Mouse (Mus musculus) intestine, embryonic 16.5 days (tissue): ENCODE measurements around the gene Susd6. TPM values are rescaled to one million over a fixed set of nuclear protein-coding genes. Genes with fewer than 3 reads are reported as not detected.
"Not testable (repeated sequence)": the region's sequence is repeated elsewhere in the genome, so short reads cannot be mapped to it uniquely, and the experiment has no call there.

Experiments used
- ATAC-seq: fragments of 200-750 bp; cut with Nextera tagmentation; 2 replicates; pipeline ENCODE4 v1.8.0; 2017; ENCODE audit warnings: moderate TSS enrichment, moderate library complexity
- H3K27ac ChIP-seq: fragments of 300-500 bp; sonication (generic); 2 replicates; pipeline ENCODE4 v1.5.1; 2014; ENCODE audit warnings: mild to moderate bottlenecking, low read length
- H3K27me3 ChIP-seq: fragments of 300-500 bp; sonication (generic); replicated peaks from 2 replicates; pipeline ENCODE4 v1.6.1; 2014; ENCODE audit warnings: low read length, control low read depth, mixed read lengths; ENCODE audit not compliant: control insufficient read depth, insufficient read depth
- H3K36me3 ChIP-seq: fragments of 300-500 bp; sonication (generic); 2 replicates; pipeline ENCODE4 v1.6.1; 2014; ENCODE audit warnings: low read length, control low read depth; ENCODE audit not compliant: control insufficient read depth, insufficient read depth
- H3K4me1 ChIP-seq: fragments of 300-500 bp; sonication (generic); 2 replicates; pipeline ENCODE4 v1.6.1; 2014; ENCODE audit warnings: low read length, control low read depth, mixed read lengths; ENCODE audit not compliant: control insufficient read depth, insufficient read depth
- H3K4me2 ChIP-seq: fragments of 300-500 bp; sonication (generic); 2 replicates; pipeline ENCODE4 v1.6.1; 2014; ENCODE audit warnings: low read depth, low read length, control low read depth
- H3K4me3 ChIP-seq: fragments of 300-500 bp; sonication (generic); 2 replicates; pipeline ENCODE4 v1.5.1; 2014; ENCODE audit warnings: mild to moderate bottlenecking, low read length
- H3K9ac ChIP-seq: fragments of 300-500 bp; sonication (generic); 2 replicates; pipeline ENCODE4 v1.6.1; 2014; ENCODE audit warnings: low read depth, low read length
- H3K9me3 ChIP-seq: fragments of 300-500 bp; sonication (generic); 2 replicates; pipeline ENCODE4 v1.6.1; 2016; ENCODE audit warnings: low read length, control low read depth; ENCODE audit not compliant: control insufficient read depth
- WGBS: fragments of 180-500 bp; shearing (Covaris S2); extraction: QIAGEN DNeasy Blood & Tissue Kit; methylation state at CpG from one replicate; pipeline ENCODE4 v1.1.7; 2014; 5-methylcytosine and 5-hydroxymethylcytosine counted together
- polyA plus RNA-seq: library from polyadenylated mRNA; unstranded; fragments of >200 nt; fragmentation: Nextera tagmentation; extraction: Ambion mirVana; gene quantifications from 2 replicates; pipeline ENCODE4 v1.2.1, GENCODE M21; 2015

Gene Susd6
- polyA plus RNA-seq, 1 experiment from 2014 or later, result 16.4 TPM

GRCm38 (mm10) chr12:80782892-80783291 lies 7.4 kb upstream of the Susd6 start:
- Histone ChIP-seq H3K4me3 (no peak overlapping the region), H3K27ac (no peak overlapping the region), H3K4me1 (peaks cover 8% of the 10 kb centered on the region; the same call in 1 of the 2 replicates), H3K9ac (no peak overlapping the region), H3K9me3 (no peaks in the 10 kb centered on the region), H3K4me2 (no peak overlapping the region), H3K27me3 (no peaks in the 10 kb centered on the region), H3K36me3 (no peaks in the 10 kb centered on the region)
- 33% methylated on average over 3 of the region's 3 CpGs for WGBS
- ATAC-seq, result no peak

- no peak for ATAC-seq
Observed at GRCm38 (mm10) chr12:80783889-80784288, 6.4 kb upstream of the Susd6 start.

DNA sequence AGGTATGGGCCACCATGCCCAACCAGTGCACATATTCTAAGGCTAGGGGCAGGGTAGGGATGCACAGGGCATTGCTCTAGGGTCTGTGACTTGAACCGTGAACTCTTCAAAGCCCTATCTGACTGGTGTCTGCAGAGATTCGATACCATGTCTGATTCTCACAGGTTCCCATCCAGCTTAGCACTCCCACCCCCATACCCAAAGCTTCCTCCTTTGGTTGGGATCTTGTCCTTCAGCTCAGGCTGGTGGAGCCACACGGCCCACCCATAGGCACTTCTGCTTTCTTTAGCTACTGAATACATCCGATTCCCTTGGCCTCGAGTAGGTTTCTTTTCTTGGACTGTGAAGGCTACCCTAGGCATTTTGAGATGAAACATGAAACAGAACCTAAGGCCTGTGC lies 5.3 kb upstream of the Susd6 start:
- no peaks in the 10 kb centered on the region for H3K27me3 ChIP-seq
- 79% methylated on average over 5 of the region's 5 CpGs for WGBS
- no peak overlapping the region for H3K9ac ChIP-seq
- H3K4me1 ChIP-seq, result peaks cover 16% of the 10 kb centered on the region
- H3K36me3 ChIP-seq, result no peaks in the 10 kb centered on the region
- no peak for ATAC-seq
- H3K4me2 ChIP-seq, result no peak overlapping the region
- no peak overlapping the region for H3K27ac ChIP-seq
- no peaks in the 10 kb centered on the region for H3K9me3 ChIP-seq
- H3K4me3 ChIP-seq, result no peak overlapping the region

More at GRCm38 (mm10) chr12:80783889-80784288, 6.4 kb upstream of the Susd6 start:
- no peaks in the 10 kb centered on the region for H3K27me3 ChIP-seq
- WGBS, result 69% methylated on average over 1 of the region's 1 CpGs
- no peak overlapping the region for H3K9ac ChIP-seq
- H3K4me3 ChIP-seq, result no peak overlapping the region
- no peak overlapping the region for H3K27ac ChIP-seq
- no peak overlapping the region for H3K4me2 ChIP-seq
- no peaks in the 10 kb centered on the region for H3K9me3 ChIP-seq
- no peaks in the 10 kb centered on the region for H3K36me3 ChIP-seq
- peaks cover 11% of the 10 kb centered on the region; the same call in 1 of the 2 replicates for H3K4me1 ChIP-seq

DNA sequence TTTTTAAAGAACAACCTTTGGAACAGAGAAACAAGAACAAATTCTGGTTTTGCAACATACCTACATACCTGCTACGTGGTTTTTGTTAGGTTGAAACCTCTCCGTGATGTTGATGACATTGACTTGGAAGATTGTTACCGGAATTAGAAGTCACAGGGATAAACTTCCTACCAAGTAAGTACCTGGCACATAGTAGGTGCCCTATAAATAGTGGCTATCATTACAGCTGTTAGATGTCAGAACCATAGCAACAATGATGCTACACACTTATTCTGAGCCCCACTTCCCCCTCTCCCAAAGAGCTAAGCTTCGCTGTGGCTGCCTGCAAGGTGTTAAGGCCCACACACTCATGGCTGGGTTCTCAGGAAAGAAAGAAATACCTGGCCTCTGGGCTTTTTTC lies 4.7 kb upstream of the Susd6 start:
- Histone ChIP-seq H3K27me3 (no peaks in the 10 kb centered on the region), H3K27ac (no peak overlapping the region), H3K9me3 (no peaks in the 10 kb centered on the region), H3K4me1 (peaks cover 16% of the 10 kb centered on the region), H3K4me2 (no peak overlapping the region), H3K4me3 (no peak overlapping the region), H3K9ac (no peak overlapping the region), H3K36me3 (no peaks in the 10 kb centered on the region)
- ATAC-seq, result no peak
- WGBS, result 84% methylated on average over 4 of the region's 4 CpGs

DNA sequence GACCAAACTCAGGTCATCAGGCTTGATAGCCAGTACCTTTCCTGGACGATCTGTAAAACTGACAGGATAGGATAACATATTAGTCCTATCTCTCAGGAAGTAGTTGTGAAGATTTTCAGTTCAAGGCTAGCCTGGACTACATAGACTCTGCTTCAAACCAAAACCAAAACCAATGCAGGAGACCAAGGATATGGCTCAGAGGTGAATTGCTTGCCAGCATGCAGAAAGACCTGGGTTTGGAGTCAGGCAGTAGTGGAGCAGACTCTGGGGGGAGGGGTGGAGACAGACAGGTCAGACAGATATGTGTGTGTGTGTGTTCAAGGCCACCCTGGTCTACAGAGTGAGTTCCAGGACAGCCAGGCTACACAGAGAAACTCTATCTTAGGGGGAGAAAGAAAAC lies 3.7 kb upstream of the Susd6 start:
- Histone ChIP-seq H3K4me1 (peaks cover 16% of the 10 kb centered on the region), H3K4me3 (no peak overlapping the region), H3K9ac (no peak overlapping the region), H3K27ac (no peak overlapping the region), H3K36me3 (no peaks in the 10 kb centered on the region), H3K9me3 (no peaks in the 10 kb centered on the region), H3K27me3 (no peaks in the 10 kb centered on the region), H3K4me2 (no peak overlapping the region)
- ATAC-seq, result no peak
- 62% methylated on average over 1 of the region's 1 CpGs for WGBS

DNA sequence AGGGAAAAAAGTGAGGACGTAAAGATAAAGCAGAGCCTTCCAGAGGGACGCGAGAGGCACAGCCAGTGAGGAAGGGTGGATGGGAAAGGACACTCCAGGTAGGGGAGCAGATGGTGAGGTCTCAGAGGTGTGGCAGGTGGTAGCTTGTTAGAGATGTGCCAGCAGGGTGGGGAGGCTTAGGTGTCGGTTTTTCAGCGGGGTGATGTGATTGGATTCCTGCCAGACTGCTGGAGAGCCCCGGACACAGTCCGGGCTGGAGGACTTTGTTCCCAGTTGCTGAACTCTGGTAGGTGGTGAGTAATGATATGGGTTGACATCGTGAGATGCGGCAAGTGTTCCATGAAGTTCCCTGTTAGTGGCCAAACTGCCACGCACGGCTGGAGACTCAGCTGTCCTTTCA lies 2.7 kb upstream of the Susd6 start:
- ATAC-seq, result peak; percentile 46
- Histone ChIP-seq H3K9me3 (no peaks in the 10 kb centered on the region), H3K4me2 (peak overlapping the region; percentile 25; the same call in 1 of the 2 replicates), H3K36me3 (no peaks in the 10 kb centered on the region), H3K4me3 (peak overlapping the region; percentile 19; the same call in 1 of the 2 replicates), H3K4me1 (peaks cover 22% of the 10 kb centered on the region), H3K27me3 (no peaks in the 10 kb centered on the region), H3K27ac (peak overlapping the region; percentile 61), H3K9ac (0 out of 2 replicates have a peak overlapping the region, but pooled peaks have one; percentile 45)
- WGBS, result 40% methylated on average over 11 of the region's 11 CpGs

- Histone ChIP-seq H3K9ac (no peak overlapping the region), H3K27ac (peak overlapping the region; percentile 44; the same call in 1 of the 2 replicates), H3K4me3 (no peak overlapping the region), H3K9me3 (no peaks in the 10 kb centered on the region), H3K4me1 (peaks cover 28% of the 10 kb centered on the region), H3K36me3 (no peaks in the 10 kb centered on the region), H3K4me2 (peak overlapping the region; percentile 23; the same call in 1 of the 2 replicates), H3K27me3 (no peaks in the 10 kb centered on the region)
- 85% methylated on average over 3 of the region's 3 CpGs for WGBS
- ATAC-seq, result no peak
Observed at GRCm38 (mm10) chr12:80788188-80788587, 2.1 kb upstream of the Susd6 start.

GRCm38 (mm10) chr12:80789276-80789675 lies 1.0 kb upstream of the Susd6 start:
- H3K9ac ChIP-seq, H3K27ac ChIP-seq, H3K9me3 ChIP-seq, ATAC-seq, H3K36me3 ChIP-seq, H3K4me2 ChIP-seq, H3K4me3 ChIP-seq, H3K27me3 ChIP-seq: not testable (repeated sequence)
- peaks cover 34% of the 10 kb centered on the region for H3K4me1 ChIP-seq
- WGBS, result 86% methylated on average over 4 of the region's 4 CpGs

DNA sequence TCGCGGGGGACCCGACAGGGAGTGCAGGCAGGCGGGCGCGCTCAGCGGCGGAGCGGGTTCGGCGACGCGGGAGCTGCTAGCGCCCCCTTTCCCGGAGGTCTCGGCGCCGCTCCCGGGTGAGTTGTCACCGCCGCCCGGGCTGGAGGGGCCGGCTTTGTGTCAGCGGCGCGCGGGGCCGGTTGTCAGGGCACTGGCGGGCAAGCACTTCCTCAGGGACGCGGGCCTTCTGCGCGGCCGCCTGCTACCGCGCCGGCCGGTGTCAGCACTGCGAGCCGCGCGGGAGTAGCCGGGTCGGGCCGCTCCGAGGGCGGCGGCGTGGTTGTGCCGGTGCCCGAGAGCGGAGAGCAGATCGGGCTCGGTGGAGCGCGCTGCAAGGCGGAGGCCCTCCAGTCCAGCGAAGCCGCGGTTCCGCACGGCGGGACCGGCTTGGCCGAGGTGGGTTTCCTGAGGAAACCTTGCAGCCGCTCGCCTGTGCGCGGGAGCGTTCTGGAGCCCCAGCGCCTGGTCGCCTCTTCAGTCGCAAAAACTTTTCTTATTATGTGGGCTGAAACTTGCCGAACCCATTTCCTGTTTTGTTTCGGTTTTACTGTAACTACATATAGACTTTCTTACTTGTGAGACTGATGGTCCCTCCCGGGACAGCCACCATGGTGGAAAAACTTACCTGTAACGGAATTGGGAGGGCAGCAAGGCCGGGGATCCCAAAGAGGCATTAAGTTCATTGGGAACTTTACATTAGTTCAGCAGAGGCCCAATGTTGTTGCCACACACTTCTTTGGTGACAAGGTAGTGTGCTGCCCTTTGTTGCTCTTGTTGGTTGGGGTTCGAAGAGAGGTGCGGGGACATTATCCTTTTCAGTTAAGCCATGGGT lies 625 bp downstream of the Susd6 start:
- H3K27me3 ChIP-seq, result no peaks in the 10 kb centered on the region
- H3K9me3 ChIP-seq, result no peaks in the 10 kb centered on the region
- WGBS, result under 1% methylated on average over 80 of the region's 80 CpGs
- peaks cover 38% of the 10 kb centered on the region for H3K4me1 ChIP-seq
- H3K27ac ChIP-seq, result peak overlapping the region; percentile 96
- H3K36me3 ChIP-seq, result no peaks in the 10 kb centered on the region
- ATAC-seq, result peak; percentile 64; the same call in 1 of the 2 replicates
- H3K9ac ChIP-seq, result peak overlapping the region; percentile 97
- H3K4me3 ChIP-seq, result peak overlapping the region; percentile 94
- H3K4me2 ChIP-seq, result peak overlapping the region; percentile 77
